Mouse (Mus musculus): Measurements from ENCODE around the gene Dhx9. TPM values are rescaled to one million over a fixed set of nuclear protein-coding genes. Genes with fewer than 3 reads are reported as not detected.
"Not testable (repeated sequence)": the region's sequence is repeated elsewhere in the genome, so short reads cannot be mapped to it uniquely, and the experiment has no call there.

Gene Dhx9
- total RNA-seq, 1 experiment from 2014 or later = 199 TPM

GRCm38 (mm10) chr1:153489540-153489939 lies 2.1 kb upstream of the Dhx9 start:
- ATAC-seq (replicated peaks; ENCODE audit: insufficient number of reproducible peaks, low FRiP score, low TSS enrichment, poor library complexity, severe bottlenecking) = no peak

GRCm38 (mm10) chr1:153489132-153489531 lies 1.7 kb upstream of the Dhx9 start:
- peak; percentile 80 for ATAC-seq (replicated peaks; ENCODE audit: insufficient number of reproducible peaks, low FRiP score, low TSS enrichment, poor library complexity, severe bottlenecking)

- peak; percentile 42 for ATAC-seq (replicated peaks; ENCODE audit: insufficient number of reproducible peaks, low FRiP score, low TSS enrichment, poor library complexity, severe bottlenecking)
These were observed 527 bp downstream of the Dhx9 start for GRCm38 (mm10) chr1:153486767-153487499.

- not testable (repeated sequence) for ATAC-seq (replicated peaks; ENCODE audit: insufficient number of reproducible peaks, low FRiP score, low TSS enrichment, poor library complexity, severe bottlenecking)
These were observed 1.3 kb downstream of the Dhx9 start for GRCm38 (mm10) chr1:153486120-153486519.

GRCm38 (mm10) chr1:153485201-153485796 lies 2.2 kb downstream of the Dhx9 start:
- no peak for ATAC-seq (replicated peaks; ENCODE audit: insufficient number of reproducible peaks, low FRiP score, low TSS enrichment, poor library complexity, severe bottlenecking)

- ATAC-seq (replicated peaks; ENCODE audit: insufficient number of reproducible peaks, low FRiP score, low TSS enrichment, poor library complexity, severe bottlenecking) = no peak
These were observed 6.4 kb downstream of the Dhx9 start for GRCm38 (mm10) chr1:153481025-153481412.

GRCm38 (mm10) chr1:153480386-153481024 lies 7.0 kb downstream of the Dhx9 start:
- peak; percentile 88; the same call in 1 of the 2 replicates for ATAC-seq (replicated peaks; ENCODE audit: insufficient number of reproducible peaks, low FRiP score, low TSS enrichment, poor library complexity, severe bottlenecking)

GRCm38 (mm10) chr1:153479296-153479695 lies 8.2 kb downstream of the Dhx9 start:
- no peak for ATAC-seq (replicated peaks; ENCODE audit: insufficient number of reproducible peaks, low FRiP score, low TSS enrichment, poor library complexity, severe bottlenecking)

- ATAC-seq (replicated peaks; ENCODE audit: insufficient number of reproducible peaks, low FRiP score, low TSS enrichment, poor library complexity, severe bottlenecking) = no peak
These were observed 25.7 kb downstream of the Dhx9 start for GRCm38 (mm10) chr1:153461796-153462195.

GRCm38 (mm10) chr1:153456137-153456536 lies 31.3 kb downstream of the Dhx9 start:
- no peak for ATAC-seq (replicated peaks; ENCODE audit: insufficient number of reproducible peaks, low FRiP score, low TSS enrichment, poor library complexity, severe bottlenecking)

GRCm38 (mm10) chr1:153453146-153453642 lies 34.3 kb downstream of the Dhx9 start:
- ATAC-seq (replicated peaks; ENCODE audit: insufficient number of reproducible peaks, low FRiP score, low TSS enrichment, poor library complexity, severe bottlenecking) = no peak

GRCm38 (mm10) chr1:153451237-153452154 lies 36.0 kb downstream of the Dhx9 start:
- peak; percentile 71 for ATAC-seq (replicated peaks; ENCODE audit: insufficient number of reproducible peaks, low FRiP score, low TSS enrichment, poor library complexity, severe bottlenecking)

GRCm38 (mm10) chr1:153446120-153446831 lies 41.2 kb downstream of the Dhx9 start:
- ATAC-seq (replicated peaks; ENCODE audit: insufficient number of reproducible peaks, low FRiP score, low TSS enrichment, poor library complexity, severe bottlenecking) = no peak

GRCm38 (mm10) chr1:153443632-153444031 lies 43.8 kb downstream of the Dhx9 start:
- ATAC-seq (replicated peaks; ENCODE audit: insufficient number of reproducible peaks, low FRiP score, low TSS enrichment, poor library complexity, severe bottlenecking) = no peak

- ATAC-seq (replicated peaks; ENCODE audit: insufficient number of reproducible peaks, low FRiP score, low TSS enrichment, poor library complexity, severe bottlenecking) = no peak
These were observed 44.4 kb downstream of the Dhx9 start for GRCm38 (mm10) chr1:153443019-153443418.

- no peak for ATAC-seq (replicated peaks; ENCODE audit: insufficient number of reproducible peaks, low FRiP score, low TSS enrichment, poor library complexity, severe bottlenecking)
These were observed 45.8 kb downstream of the Dhx9 start for GRCm38 (mm10) chr1:153441656-153442055.

- no peak for ATAC-seq (replicated peaks; ENCODE audit: insufficient number of reproducible peaks, low FRiP score, low TSS enrichment, poor library complexity, severe bottlenecking)
These were observed 46.7 kb downstream of the Dhx9 start for GRCm38 (mm10) chr1:153440752-153441151.

- no peak for ATAC-seq (replicated peaks; ENCODE audit: insufficient number of reproducible peaks, low FRiP score, low TSS enrichment, poor library complexity, severe bottlenecking)
These were observed 49.9 kb downstream of the Dhx9 start for GRCm38 (mm10) chr1:153437536-153437935.
